Mouse (Mus musculus) right cerebral cortex, postnatal 25 days (tissue): ENCODE measurements around the gene Stxbp4.

ENCODE experiments used
- DNase-seq: peaks from one replicate; pipeline ENCODE4 v3.0.0; 2022

The Stxbp4 gene

GRCm38 (mm10) chr11:90553963-90554362, 83.9 kb downstream of the Stxbp4 start:
- no peak for DNase-seq

DNA sequence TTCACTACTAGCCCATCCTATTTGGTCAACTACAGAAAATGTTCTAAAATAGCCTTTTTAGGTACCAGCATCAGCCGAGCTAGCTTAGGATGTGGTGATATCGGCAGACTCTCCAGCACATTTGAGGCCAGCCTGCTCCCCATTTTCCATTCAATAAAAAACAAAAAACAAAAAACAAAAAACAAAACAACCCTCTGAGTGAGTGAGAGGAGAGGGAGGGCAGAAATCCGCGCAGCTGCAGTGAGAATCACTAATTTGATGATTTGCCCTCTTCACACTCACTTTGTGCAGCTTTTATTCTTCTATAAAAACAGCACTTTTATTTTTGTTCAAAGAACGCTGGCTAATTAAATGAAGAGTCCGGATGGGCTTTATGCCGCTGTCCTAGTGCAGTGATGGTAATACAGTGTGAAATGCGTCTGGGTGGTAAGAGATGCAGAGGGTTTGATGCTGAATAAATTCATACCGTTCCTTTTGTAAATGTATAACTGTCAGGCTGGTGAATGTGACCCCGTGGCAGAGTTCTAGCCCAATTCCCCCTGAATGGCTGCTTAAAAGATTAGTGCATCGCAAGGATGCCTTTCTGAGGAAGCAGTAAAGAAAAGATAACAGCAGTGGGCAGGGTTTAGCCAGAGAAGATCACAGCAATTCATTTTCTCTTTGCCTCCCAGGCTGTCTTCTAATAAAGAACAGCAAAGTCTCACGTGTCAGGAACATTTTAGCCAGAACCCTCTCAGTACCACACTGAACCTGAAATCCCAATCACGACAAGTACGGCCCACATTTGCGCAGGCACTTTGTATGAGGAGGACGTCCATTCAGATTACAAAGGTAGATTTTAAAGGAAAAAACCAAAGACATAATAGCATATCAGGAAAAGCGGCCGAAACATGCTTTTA, 85.3 kb downstream of the Stxbp4 start:
- no peak for DNase-seq

DNA sequence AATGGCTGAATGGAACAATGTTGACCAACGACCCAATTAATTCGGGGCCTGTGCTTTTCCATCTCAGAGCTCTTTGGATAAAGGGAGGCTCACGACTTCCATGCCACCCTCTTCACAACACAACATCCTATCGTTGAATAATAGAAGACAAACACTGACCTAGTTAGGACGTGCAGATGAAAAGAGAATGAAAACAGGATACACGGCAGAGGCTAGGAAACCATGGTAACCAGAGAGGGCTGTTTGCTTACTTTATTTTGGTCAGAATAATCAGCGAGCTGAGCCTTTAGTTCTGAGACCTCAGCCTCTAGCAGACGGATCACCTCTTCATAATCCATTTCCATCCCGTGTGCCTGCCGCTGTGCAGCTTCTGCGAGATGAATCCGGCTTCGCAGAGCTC, 89.3 kb downstream of the Stxbp4 start:
- peak; percentile 42 for DNase-seq

GRCm38 (mm10) chr11:90538636-90539263, 99.1 kb downstream of the Stxbp4 start:
- no peak for DNase-seq

DNA sequence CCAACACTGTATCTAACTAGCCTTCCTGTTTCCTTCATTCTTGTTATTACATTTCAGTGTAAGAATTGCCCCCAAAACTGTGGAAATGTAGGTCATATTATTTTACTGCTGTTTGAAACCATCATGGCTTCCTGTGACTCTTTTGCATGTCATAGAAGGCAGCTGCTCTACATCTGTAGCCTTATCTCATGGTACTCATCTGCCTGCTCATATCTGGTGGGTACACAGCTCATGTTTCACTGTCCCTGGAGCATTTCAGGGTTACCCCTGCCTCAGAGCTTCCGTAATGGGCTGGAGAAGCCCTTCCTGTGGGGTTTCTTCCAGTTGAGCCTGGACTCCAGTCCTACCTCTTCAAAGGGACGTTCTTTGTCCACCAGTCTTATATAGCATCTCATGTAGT, 112.6 kb downstream of the Stxbp4 start:
- no peak for DNase-seq

- no peak for DNase-seq
These were observed 116.8 kb downstream of the Stxbp4 start for GRCm38 (mm10) chr11:90521040-90521439.

DNA sequence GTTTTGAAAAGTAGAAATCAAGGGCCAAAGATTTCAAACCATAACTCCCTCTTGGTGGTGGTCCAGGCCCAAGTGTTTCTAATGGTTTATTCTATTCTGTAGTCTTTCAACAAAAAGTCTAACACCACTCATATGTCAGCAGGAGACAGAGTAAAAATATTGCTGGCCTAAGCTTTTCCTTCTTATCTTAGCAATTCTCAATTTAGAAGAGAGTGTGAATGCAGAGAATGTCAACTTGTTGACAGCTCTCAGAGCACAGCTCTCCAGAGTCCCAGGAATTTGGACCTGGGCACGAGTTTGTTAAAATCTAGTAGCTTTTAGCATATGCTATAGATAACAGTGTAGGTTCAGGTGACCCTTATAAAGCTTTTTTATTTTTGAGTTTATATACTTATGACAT, 120.1 kb downstream of the Stxbp4 start:
- DNase-seq: no peak

- no peak for DNase-seq
These were observed 125.2 kb downstream of the Stxbp4 start for GRCm38 (mm10) chr11:90512538-90513219.

GRCm38 (mm10) chr11:90501846-90502245, 136.0 kb downstream of the Stxbp4 start:
- no peak for DNase-seq

GRCm38 (mm10) chr11:90499918-90500317, 138.0 kb downstream of the Stxbp4 start:
- no peak for DNase-seq

DNA sequence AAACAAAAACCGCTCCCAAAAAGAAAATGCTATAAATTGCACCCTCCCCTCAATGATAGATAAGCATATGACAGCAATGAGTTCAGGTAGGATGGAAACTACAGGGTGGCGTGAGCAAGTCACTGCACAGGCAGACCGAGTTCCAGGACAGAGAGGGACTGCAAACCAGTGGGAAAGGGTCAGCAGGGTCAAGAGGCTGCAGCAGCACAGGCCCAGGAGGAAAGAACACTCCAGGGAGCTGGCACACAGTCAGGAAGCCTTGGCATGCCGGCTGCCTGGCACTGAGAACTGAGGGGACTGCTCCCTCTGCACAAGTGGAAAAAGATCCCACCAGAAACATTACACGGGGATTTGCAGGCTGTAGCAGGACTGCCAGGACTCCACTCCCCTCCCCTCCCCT, 139.4 kb downstream of the Stxbp4 start:
- DNase-seq: no peak

- no peak for DNase-seq
These were observed 142.9 kb downstream of the Stxbp4 start for GRCm38 (mm10) chr11:90494981-90495380.

- no peak for DNase-seq
These were observed 145.4 kb downstream of the Stxbp4 start for GRCm38 (mm10) chr11:90492511-90492910.

GRCm38 (mm10) chr11:90489166-90489565, 148.7 kb downstream of the Stxbp4 start:
- no peak for DNase-seq

DNA sequence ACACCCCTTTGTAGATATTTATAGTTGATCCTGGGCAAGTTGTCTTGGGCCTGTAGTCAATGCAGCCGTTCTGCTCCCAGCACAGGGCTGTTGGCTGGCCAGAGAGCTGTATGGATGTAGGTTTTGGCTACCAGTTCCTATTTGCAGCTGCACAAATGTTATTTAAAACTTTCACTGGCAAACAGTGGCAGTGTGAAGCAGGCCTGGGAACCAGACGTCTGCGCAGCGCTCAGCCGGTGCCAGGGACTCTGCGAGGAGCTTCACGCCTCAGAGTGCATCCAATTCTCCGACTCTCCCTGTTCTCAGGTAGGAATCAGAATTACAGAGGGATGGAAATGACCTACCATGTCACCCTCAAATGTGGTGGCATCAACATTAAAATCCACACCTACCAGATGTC, 150.2 kb downstream of the Stxbp4 start:
- DNase-seq: no peak

GRCm38 (mm10) chr11:90484750-90485637, 152.9 kb downstream of the Stxbp4 start:
- DNase-seq: no peak

DNA sequence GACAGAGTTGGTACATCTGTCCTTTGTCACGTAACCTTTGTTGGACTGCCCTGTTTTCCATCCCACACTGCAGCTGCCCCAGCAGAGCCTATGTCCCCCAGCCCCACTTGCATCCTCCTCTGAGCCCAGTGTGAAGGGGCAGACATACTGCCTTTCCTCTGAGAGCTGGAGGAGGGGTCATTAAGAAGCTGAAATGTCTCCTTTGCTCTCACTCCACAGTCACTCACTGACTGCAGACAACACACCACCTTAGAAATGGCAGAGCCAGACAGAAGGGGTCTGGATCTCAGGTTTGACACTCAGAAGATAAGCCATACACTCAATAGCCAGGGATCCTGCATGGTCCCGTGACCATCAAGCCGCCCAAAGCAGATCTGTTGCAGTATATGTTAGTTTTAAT, 154.1 kb downstream of the Stxbp4 start:
- no peak for DNase-seq

DNA sequence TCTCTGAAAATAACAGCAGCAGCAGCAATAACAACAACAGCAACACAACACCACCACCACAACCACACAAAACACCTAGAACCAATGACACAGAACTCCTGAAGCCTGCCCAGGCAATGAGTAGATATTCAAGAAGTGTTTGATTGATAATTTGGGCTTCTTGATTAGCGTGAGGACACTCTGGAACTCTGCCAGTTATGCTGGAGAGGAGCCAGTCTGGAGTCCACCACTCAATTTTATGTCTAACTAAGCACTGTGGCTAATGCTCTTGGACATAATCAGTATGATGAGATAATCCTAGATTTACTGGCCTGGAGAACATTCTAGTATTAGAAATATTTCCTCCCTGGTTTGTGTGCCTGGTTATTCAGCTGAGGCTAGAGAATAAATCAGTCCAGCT, 156.1 kb downstream of the Stxbp4 start:
- no peak for DNase-seq

- no peak for DNase-seq
These were observed 167.6 kb downstream of the Stxbp4 start for GRCm38 (mm10) chr11:90470271-90470670.

DNA sequence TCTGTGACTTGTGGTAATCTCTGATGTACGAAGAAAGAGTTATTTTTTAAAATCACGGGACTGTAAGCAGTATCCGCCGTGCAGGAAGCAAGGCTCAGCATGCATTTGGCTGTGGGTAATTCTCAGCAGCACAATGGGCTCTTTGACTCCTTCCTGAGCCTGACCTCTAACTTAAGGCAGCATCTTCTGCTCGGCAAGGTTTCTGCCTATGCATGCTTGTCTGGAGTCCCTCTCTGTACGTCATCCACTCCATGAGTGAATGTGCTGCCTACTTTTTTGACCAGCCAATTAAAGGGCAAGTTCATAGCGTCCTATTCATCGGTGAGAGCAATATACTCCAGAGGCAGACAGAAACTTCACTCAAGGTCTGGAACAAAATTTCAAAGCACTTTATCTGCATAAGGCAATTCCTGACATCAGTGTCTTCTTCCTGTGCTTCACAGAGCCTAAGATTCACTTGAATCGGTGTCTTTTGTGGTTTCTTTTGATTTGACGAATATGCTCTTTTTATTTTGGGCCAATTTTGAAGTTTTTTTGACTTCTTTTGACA, 173.8 kb downstream of the Stxbp4 start:
- DNase-seq: no peak

DNA sequence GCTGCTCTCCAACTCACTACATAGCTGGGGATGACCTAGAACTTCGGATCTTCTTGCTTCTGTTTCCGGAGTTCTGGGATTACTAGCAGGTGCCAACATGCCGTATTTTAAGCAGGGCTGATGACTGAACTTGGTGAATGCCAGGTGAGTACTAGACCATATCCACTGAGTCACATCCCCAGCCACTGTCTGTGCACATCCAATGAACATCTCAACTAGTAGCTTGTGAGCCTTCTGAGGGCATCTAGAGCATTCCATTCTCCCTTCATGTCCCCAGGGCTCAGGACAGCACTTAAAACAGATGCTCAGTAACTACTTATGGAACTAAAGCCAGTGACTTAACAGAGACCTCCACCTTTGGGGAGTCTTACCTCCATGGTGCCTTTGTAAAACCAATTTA, 177.4 kb downstream of the Stxbp4 start:
- DNase-seq: no peak

- DNase-seq: no peak
These were observed 185.8 kb downstream of the Stxbp4 start for GRCm38 (mm10) chr11:90452134-90452533.
